Mouse (Mus musculus) spleen, adult 2 months (tissue): ENCODE measurements at regions not wholly inside any gene's neighbourhood (a gene's known extent, or its start where the extent isn't known, plus 50 kb on each side); places are given as distances from the start of the nearest gene placed in this dataset.

Experiments used
- CTCF ChIP-seq: fragments of 200-500 bp; IDR thresholded peaks from 2 replicates; pipeline ENCODE4 v1.5.1; 2011; ENCODE audit warnings: mild to moderate bottlenecking, inconsistent platforms; ENCODE audit not compliant: insufficient read depth, insufficient read length, insufficient replicate concordance; ENCODE audit errors: extremely low read depth
- POLR2A ChIP-seq: fragments of 200-500 bp; IDR thresholded peaks from 2 replicates; pipeline ENCODE4 v1.6.1; 2011; ENCODE audit warnings: low read depth, low read length, inconsistent platforms

DNA sequence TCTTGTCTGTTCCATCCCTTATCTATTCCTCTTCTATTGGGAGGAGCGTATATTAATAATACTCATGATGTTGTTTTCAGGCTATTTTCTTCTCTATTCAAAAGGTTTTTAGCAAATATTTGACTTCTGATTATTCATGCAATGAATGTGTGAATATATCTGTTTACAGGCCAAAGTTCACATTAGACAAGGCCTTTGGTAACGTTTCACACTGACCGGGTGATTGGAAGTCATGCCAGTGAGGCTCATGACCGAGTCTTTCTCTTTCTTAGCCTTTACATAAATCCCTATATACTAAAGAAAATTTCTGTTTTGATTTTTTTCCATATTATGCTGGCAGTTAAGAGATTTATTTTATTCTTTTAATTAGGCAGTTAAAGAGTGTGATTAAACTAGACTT is 112.2 kb upstream of the Tapt1 start:
- TF ChIP-seq CTCF (no peak), POLR2A (no peak)
